Mouse (Mus musculus) spleen, postnatal 14 days (tissue): Measurements from ENCODE around the gene Sema4a.
A peak's percentile ranks its signal among the peaks of the same experiment; 100 is the strongest.

Experiments
- DNase-seq, 2 experiments: peaks; one replicate each; pipeline ENCODE4 v3.0.0; 2021 to 2022; ENCODE audit warnings: low spot score in 2 of 2

Gene Sema4a

DNA sequence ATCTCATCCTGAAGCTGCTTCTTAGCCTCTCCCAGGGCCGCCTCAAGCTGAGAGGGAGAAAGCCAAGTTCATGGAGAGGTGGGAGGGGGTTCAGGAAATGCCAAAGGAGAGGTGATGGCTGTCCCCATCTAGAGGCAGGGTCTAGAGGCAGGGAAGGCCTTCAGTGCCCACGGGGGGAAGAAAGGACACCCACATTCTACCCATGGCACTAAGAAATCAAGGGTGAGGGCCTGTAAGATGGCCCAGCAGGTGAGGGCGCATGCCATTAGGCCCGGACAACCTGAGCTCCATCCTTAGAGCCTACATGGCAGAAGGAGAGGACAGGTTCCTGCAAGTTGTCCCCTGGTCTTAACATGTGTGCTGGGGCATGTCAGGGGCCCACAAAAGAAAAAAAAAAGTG, 25.9 kb upstream of the Sema4a start:
- DNase-seq, result no peak

DNA sequence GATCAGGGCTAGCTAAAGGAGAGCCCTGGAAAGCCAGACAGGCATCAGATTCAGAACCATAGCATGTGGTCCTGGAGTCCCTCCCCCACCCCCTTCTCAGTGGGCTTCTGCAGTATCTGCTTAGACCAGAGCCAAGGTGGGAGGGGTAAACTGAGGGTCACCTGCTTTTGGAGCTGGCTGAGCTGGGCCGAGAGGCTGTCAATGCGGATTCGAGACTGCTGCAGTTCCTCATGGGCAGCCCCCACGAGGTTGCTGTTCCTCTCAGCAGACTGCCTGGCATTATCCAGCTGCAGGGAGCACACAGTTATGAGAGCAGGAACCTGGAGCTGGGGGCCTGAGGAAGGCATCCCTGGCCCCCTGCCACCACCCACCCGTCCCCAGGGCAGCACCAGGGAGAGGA, 25.1 kb upstream of the Sema4a start:
- DNase-seq, result no peak

DNA sequence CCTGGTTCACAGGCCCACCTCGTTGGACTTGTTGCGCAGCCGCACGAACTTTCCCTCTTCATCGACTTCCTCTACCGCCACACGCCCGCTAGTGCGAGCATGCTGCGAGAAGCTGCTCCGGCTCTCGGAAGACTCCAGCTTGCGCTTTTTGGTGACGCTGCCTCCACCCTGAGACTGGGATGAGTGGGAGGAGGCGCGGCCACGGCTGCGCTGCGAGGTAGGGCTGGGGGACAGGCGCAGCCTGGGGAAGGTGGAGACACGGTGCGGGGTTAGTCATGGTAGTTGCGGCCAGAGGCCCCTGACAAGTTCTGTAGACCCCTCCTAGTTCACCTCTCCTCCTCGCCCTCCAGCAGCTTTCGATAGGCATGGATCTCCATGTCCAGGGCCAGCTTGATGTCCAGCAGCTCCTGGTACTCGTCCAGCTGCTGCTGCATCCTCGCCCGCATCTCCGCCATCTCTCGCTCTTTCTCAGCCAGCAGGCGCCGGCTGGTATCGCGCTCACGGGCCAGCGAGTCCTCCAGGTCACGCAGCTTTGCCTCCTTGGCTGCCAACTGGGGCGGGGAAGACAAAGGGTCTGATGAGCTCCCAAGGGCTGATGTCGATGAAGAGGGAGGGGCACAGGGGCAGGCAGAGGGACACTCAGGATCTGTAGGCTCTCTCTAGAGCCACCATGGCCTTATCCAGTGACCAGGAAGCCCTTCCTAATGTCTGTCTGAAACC, 23.8 kb upstream of the Sema4a start:
- DNase-seq, result peak in 1 of 2 experiments; percentile 21

DNA sequence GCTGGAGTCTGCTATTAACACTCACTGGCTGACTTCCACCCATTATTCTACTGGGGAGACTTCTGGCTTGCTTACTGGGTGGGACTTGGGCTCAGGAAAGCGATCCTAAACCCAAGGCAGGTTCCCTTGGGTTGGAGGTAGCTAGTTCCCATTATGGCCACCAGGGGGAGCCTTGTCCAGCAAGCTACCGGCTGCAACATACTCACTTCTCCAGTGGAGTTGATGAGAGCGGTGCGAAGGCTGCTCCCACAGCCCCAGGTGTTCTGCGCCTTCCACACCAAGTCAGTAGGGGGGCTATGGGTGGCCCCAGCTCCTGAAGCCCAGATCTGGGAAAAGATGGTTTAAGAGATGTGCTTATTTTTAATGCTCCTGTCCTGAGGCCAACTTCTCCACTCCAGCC, 22.6 kb upstream of the Sema4a start:
- DNase-seq, result peak; percentile 57 to 79

DNA sequence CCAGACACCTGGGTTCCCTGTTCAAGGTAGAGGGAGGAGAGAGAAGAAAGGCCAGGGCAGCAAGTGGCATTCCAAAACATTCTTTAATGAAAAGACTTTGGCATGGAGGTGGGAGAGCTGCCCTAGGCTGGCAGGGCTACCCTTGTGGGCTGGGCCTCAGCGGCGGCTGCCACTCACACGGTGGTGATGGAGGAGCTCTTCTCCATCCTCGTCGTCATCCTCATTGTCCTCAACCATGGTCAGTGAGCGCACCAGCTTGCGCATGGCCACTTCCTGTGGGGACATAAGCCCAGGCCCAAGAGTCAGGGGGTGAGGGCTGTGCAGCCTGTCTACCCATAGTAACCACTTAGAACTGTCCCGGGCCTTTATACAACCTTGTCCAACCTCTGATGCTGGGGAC, 22.2 kb upstream of the Sema4a start:
- DNase-seq, result no peak

DNA sequence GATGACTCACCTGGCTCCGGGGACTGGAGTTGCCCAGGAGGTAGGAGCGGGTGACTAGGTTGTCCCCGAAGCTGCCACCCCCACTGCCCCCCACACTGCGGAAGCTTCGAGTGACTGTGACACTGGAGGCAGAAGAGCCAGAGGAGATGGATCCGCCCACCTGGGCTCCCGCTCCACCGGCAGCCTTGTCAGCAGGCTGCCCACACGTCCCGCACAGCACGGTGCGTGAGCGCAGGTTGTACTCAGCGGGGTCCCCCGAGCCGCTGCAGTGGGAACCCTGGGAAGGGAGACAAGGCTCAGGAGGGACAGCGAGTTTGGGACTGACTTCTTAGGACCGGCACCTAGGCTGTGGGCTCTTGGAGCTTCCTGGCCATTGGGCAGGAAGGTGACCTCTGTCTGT, 21.4 kb upstream of the Sema4a start:
- DNase-seq, result no peak

DNA sequence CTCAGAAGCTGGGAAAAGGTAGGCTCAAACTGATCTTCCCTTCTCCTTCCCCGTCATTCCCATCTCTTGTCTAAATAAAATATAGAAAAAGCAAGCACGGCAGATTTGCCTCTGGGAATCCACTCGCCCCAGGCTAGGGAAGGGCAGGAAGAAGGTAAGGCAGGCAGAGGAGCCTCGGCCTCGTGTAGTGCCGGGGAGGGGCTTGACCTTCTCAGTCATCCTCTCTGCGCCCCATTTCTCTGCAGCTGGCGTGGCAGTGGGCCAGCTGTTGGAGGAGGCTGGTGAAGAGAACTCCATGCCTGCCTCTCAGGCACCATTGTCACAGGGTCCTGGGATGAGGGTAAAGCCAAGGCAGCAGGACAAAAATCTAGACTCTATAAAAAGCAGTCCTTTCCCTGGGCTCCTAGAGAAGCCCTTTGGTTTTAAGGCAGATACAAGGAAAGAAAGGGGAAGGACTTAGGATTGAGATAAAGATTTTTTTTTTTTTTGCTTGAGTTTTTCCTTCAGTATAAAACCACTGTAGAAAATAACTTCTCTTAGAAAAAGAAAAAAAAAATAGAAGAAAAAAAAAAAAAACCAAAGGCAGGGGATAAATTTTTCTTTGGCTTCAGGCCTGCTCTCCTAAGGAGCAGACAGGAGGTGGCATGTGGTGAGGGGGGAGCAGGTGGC, 20.5 kb upstream of the Sema4a start:
- DNase-seq, result no peak

DNA sequence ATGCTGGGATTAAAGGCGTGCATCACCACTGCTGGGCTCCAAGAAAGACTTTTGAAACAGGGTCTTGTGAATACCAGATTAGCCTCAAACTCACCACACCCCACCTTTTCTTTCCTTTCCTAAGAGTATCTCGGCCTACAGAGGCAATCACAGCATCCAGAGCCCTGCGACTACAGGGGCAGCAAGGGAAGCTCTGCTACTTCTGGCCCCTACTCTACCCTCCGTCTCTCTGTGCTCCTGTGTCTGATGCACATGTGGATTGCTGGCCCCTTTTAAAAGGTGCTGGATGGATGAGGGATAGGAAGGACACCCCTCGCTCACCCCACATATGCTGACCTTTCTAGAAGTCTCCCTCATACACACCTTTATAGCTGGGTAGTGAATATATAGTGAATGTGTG, 19.7 kb upstream of the Sema4a start:
- DNase-seq, result no peak

DNA sequence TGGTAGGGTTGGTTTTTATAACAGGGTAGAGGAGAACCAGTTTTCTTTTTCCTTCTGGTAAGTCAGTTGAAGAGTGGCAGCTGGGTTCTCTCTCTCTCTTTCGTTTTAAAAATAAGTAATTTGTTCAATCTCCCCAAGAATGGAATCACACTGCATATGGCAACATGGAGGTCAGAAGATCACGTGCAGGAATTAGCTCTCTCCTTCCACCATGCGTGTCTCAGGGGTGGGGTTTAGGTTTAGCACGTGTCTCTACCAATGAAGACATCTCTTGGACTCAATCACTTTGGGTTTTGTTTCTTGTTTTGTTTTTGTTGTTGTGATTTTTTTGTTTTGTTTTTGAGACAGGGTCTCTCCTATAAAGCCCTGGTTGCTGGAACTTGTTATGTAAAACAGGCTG, 18.8 kb upstream of the Sema4a start:
- DNase-seq, result no peak

DNA sequence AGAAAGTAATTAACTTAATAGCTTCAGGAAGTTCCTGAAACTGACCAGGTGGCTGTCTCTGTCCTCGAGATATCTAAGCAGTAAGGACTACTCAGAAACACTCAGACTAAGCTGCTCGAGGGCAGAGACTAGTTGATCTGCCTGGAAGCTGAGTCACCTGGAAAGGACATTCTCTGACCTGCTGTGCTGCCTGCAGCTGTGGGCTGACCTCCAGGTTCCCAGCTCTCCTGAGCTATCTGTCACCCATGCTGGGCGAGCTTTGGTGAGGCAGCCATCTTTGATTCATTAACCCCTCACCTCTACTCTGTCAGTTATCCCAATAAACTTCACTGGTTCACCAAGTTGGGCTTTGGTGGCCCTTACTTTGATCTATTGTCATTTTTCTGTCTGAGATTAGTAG, 18.2 kb upstream of the Sema4a start:
- no peak for DNase-seq

DNA sequence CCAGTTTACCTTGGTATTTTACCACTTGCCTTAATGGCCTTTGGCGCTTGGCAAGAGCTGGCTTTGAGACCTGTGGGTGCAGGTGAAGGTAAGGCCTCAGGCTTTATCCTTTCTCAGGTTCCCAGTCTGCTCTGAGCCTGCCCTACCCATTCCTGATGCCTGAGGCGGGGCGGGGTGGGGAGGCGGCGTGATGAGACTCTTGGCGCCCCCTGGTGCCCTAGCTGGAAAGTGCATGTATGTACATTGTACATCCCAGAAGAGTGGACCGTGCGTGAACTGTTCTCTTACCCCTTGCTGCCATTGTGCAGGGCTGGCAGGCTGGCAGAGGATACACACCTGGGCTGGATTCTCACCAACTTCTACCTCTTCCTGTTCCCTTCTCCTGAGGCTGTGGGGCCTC, 16.8 kb upstream of the Sema4a start:
- DNase-seq, result peak; percentile 66 to 76

DNA sequence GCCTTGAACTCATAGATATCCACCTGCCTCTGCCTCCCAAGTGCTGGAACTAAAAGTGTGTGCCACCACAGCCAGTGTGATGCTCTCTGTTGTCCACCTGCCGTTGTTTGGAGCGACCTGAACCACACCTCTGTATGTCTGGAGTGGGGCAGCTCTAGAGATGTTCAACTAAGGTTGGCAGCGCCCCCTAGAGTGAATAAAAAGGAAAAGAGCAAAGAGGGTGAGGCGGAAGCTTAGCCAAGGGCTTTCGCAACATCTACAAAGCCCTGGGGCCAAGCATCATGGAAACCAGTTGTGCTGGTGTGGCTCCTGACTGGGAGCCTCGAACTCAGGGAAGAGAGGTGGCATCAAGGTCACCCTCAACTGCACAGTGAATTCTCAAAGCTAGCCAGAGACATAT, 15.4 kb upstream of the Sema4a start:
- no peak for DNase-seq

DNA sequence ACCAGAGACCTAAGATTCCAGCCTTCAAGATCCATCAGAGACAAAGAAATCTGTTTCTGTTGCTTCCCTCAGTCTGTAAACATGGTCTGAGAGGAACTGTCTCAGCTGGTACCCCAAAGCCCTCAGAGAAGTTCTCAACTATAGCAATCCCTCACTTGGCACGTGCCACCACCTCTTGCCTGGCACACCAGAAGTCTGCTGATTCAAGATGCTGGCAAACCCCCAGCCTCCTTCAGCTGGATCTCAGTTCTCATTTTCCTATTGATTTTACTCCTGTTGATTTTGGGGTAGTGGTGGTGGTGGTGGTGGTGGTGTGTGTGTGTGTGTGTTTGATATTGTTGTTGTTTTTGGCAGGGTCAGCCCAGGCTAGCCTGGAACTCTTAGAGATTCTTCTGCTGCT, 12.6 kb upstream of the Sema4a start:
- DNase-seq, result no peak

DNA sequence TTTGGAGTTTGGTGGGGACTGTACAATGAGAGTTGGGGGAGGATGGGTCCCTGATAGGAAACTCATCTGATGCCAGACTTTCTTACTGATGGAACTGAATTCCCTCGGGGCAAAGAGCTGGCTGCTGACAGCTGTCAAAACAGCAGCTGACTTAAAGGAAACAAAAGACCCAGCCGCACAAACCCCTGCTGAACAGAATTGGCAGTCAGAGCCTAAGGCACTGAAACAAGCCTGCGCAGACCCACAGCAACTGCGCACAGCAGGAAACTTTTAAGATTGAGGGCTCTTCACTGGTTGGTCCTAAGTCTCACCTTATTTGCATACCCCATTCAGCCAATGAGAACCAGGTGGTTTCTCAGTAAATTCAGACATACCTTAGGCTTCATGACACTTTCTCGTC, 12.0 kb upstream of the Sema4a start:
- DNase-seq, result no peak

DNA sequence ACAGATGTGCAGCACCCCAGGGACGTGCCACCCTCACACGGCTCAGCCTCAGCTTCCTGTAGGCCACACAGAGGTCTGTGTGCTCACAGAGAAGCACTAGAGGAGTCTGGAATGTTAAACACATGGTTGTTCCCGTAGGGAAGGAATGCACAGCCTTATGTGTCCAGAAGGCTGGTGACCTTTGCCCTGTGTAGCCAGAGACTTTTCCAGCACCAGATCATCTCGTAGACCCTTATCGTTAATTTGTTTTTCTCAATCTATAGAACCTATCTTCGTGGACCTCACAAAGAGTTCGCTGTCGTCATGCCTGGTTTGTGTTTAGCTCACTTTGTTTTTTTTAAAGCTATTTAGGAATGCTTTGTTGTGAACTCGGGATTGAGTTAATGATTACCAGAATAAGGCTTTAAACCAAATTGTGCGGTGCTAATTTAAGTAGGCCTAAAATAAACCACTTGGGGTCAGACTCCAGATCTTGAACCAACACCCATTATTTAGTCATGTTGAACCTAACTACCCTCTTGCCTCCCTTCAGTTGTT, 10.0 kb upstream of the Sema4a start:
- no peak for DNase-seq

DNA sequence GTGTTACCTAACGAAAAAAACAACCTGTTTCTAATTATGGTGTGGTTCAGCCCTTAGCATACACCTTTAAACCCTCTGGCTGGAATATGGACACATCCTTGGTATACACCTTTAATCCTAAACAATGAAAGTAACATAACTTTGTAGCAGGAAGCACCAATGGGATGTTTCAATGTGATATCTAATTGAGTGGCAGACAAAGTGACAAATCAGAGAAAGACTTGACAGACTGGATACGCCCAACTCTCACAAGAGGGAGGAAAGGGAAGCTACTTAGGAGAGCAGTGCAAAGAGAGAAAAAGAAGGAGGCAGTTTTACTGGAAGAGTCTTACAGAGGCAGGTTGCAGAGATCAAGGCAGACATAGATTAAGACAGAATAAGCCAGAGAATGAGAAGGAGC, 8.5 kb upstream of the Sema4a start:
- no peak for DNase-seq

DNA sequence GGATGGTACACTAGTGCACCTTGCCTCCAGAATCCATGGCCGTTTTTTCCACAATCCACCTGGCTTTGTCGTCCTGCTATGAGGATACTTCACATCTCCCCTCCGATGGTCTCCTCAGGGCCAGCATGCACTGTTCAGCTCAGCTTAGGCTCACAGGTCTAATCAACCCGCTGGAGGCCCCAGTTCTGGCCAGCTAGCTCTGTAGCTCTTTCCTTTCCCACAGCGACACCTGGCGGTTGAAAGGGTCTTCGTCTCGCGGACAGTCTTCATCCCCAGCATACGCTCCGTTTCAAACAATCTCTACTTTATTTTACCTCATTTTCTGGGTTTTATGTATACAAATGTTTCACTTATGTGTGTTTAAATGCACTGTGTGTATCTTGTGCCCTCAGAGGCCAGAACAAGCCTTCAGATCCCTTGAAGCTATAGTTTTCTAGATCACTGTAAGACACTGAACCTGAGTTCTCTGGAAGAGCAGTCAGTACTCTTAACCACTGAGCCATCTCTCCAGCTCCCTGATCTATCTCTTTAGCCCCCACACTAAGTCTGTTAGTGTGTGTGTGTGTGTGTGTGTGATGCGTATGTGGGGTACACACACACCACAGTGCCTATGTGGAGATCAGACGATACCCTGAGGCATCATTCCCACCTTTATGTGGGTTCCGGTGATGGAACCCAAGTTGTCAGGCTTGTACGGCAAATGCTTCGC, 6.3 kb upstream of the Sema4a start:
- peak; percentile 81 to 92 for DNase-seq

DNA sequence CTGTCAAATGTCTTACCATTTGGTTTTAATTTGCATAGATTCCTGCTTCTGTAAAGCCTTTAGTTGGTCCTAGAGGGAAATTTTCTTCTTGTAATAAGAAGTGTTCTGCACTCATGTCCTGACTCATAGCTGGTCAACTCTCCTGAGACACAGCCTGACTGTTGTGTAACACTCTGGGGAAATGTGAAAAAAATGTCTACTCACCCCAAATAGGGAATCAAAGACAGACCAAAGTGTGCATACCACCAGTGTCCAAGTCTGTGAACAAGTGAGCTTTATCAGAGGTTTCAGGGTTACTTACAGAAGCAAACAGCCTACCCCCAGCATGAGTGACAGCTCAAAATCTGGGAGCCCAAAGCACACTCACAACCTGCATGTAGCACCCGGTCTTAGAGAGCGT, 4.1 kb upstream of the Sema4a start:
- DNase-seq, result no peak

DNA sequence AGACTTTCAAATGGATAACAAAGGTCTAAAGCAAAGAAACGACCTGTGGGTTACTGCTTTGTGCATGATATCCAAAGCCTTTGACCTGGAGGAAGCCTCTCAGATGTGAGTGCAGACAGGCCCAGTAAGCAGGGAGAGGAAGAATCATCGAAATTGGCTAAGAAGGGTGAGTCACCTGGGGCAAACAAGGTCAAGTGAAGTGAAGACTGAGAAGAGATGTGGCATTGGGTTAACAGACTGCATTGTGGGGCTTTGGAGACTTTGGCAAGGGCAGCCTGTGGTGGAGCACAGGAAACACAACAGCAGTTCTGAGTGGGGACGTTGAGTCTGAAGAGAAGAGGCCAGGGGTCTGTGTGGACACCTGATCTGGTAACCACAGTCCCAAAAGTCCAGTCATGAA, 3.4 kb upstream of the Sema4a start:
- DNase-seq, result no peak

DNA sequence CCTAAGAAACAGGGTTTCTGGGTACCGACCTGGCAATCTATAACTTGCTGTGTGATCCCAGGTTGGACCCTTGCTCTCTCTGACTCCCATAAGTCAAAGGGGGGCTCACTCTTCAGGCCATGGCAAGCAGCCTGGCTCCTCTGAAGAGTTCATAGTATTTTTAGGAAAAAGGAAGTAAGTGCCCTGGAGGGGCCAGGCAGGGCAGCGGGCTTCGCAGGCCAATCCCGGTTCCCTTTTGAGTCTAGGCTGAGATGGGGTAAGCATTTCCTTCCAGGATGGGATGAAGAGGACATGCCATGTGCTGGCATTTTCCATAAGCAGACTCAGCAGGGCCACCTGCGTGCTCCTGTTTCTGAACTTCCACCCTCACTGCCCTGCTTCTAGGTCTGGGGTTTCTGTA, 953 bp downstream of the Sema4a start:
- no peak for DNase-seq

DNA sequence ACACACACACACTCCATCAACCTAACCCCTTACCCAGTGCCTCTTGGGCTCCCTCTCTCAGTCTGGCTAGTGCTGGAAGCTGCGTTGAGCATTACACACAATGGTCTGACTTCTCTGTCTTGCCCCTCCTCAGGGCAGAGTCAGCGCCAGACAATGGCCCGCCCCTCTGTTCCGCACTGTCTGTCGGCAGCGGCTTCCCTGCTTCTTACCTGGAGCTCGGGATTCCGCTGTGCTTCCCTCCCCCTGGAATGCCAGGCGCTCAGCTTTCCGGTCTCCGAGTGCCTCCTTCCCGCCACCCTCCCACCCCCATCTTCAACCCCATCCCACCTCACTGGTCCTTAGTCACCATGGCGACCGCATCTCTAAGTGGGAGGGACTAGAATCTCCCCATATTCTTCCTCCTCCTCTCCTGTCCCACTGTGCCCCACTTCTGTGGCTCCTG, 2.2 kb downstream of the Sema4a start:
- no peak for DNase-seq

DNA sequence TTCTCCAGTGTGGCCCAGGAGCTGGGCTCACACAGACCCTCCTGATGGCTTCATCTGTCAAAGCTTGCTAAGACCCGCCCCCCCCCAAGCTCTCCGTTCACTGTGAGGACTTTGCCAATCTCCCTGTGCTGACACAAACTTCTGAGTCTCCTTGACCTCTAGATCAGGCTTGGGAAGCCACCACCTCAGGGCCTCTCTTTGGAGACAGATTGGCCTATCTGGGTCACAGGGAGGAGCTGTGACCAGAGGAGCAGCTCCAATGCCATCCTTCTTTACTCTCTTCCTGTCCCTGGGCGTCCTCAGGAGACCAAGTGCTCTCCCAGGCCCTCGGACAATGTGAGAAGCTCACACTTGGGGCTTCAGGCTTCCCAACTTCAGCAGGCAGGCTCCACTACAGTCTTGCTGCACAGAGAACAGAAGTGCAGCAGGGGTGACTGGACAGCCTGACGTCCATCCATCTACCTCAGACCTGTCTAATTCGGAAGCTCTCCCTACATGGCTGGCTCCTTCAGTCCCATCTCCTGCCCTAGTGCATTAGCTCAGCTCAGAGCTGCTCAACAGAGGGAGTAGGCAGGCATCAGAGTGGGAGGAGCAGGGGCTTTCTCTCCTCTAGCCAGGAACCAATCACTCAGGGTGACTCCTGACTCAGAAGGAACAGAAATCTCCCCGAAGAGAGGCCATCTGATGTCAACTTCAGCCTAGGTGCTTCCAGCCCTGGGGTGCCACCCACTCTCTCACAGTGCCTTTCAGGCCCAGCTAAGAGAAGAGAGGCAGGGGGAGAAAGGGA, 4.0 kb downstream of the Sema4a start:
- no peak for DNase-seq
